Mouse (Mus musculus) midbrain, embryonic 14.5 days (tissue): ENCODE measurements around the gene Cxcr1. TPM values are rescaled to one million over a fixed set of nuclear protein-coding genes. Genes with fewer than 3 reads are reported as not detected.
A peak's percentile ranks its signal among the peaks of the same experiment; 100 is the strongest.

Experiments
- ATAC-seq: fragments of 200-750 bp; cut with Nextera tagmentation; 2 replicates; pipeline ENCODE4 v1.8.0; 2017; ENCODE audit warnings: moderate number of reproducible peaks, moderate library complexity; ENCODE audit not compliant: low FRiP score, low TSS enrichment
- DNase-seq: peaks from one replicate; pipeline ENCODE4 v3.0.0-alpha.2; 2015
- H3K27ac ChIP-seq: fragments of 300-500 bp; sonication (generic); replicated peaks from 2 replicates; pipeline ENCODE4 v1.5.1; 2014; ENCODE audit warnings: mild to moderate bottlenecking, low read depth, low read length, moderate library complexity
- H3K27me3 ChIP-seq: fragments of 300-500 bp; sonication (generic); 2 replicates; pipeline ENCODE4 v1.6.1; 2014; ENCODE audit warnings: low read length, control low read depth, mixed read lengths; ENCODE audit not compliant: control insufficient read depth, insufficient read depth
- H3K36me3 ChIP-seq: fragments of 300-500 bp; sonication (generic); 2 replicates; pipeline ENCODE4 v1.6.1; 2014; ENCODE audit warnings: low read length, control low read depth; ENCODE audit not compliant: control insufficient read depth, insufficient read depth
- H3K4me1 ChIP-seq: fragments of 300-500 bp; sonication (generic); 2 replicates; pipeline ENCODE4 v1.6.1; 2014; ENCODE audit warnings: mild to moderate bottlenecking, antibody characterized with exemption, low read length, control low read depth; ENCODE audit not compliant: control insufficient read depth, insufficient read depth
- H3K4me2 ChIP-seq: fragments of 300-500 bp; sonication (generic); 2 replicates; pipeline ENCODE4 v1.6.1; 2014; ENCODE audit warnings: mild to moderate bottlenecking, low read length, moderate library complexity
- H3K4me3 ChIP-seq: fragments of 300-500 bp; sonication (generic); replicated peaks from 2 replicates; pipeline ENCODE4 v1.5.1; 2014; ENCODE audit warnings: low read depth, low read length
- H3K9ac ChIP-seq: fragments of 300-500 bp; sonication (generic); replicated peaks from 2 replicates; pipeline ENCODE4 v1.6.1; 2014; ENCODE audit warnings: mild to moderate bottlenecking, low read length, moderate library complexity
- H3K9me3 ChIP-seq: fragments of 300-500 bp; sonication (generic); 2 replicates; pipeline ENCODE4 v1.6.1; 2016; ENCODE audit warnings: low read length, control low read depth, mixed read lengths; ENCODE audit not compliant: control insufficient read depth
- WGBS: fragments of 180-500 bp; shearing (Covaris S2); extraction: QIAGEN DNeasy Blood & Tissue Kit; methylation state at CpG from one replicate; pipeline ENCODE4 v1.1.7; 2014; 5-methylcytosine and 5-hydroxymethylcytosine counted together
- polyA plus RNA-seq: library from polyadenylated mRNA; unstranded; fragments of >200 nt; fragmentation: Nextera tagmentation; extraction: Ambion mirVana; gene quantifications from 2 replicates; pipeline ENCODE4 v1.2.1, GENCODE M21; 2014

Cxcr1 gene
- polyA plus RNA-seq, 1 experiment from 2014 or later = not detected

- ATAC-seq = no peak
- DNase-seq = no peak
- Histone ChIP-seq H3K4me3 (no peak overlapping the region), H3K9ac (no peak overlapping the region), H3K27ac (no peak overlapping the region), H3K36me3 (no peaks in the 10 kb centered on the region), H3K9me3 (no peaks in the 10 kb centered on the region), H3K27me3 (peaks cover 9% of the 10 kb centered on the region; the same call in 1 of the 2 replicates), H3K4me1 (no peaks in the 10 kb centered on the region), H3K4me2 (no peak overlapping the region)
- WGBS = 63% methylated on average over 5 of the region's 5 CpGs
These were observed 9.0 kb upstream of the Cxcr1 start for GRCm38 (mm10) chr1:74203457-74203856.

- Histone ChIP-seq H3K27me3 (peaks cover 9% of the 10 kb centered on the region; the same call in 1 of the 2 replicates), H3K27ac (no peak overlapping the region), H3K4me3 (no peak overlapping the region), H3K9me3 (no peaks in the 10 kb centered on the region), H3K36me3 (no peaks in the 10 kb centered on the region), H3K4me1 (no peaks in the 10 kb centered on the region), H3K4me2 (no peak overlapping the region), H3K9ac (no peak overlapping the region)
- ATAC-seq (no peak), DNase-seq (no peak)
- WGBS = 86% methylated on average over 7 of the region's 7 CpGs
These were observed 6.8 kb upstream of the Cxcr1 start for GRCm38 (mm10) chr1:74201048-74201844.

- ATAC-seq (no peak), DNase-seq (peak; percentile 31)
- Histone ChIP-seq H3K27ac (no peak overlapping the region), H3K4me3 (no peak overlapping the region), H3K36me3 (no peaks in the 10 kb centered on the region), H3K27me3 (peaks cover 9% of the 10 kb centered on the region; the same call in 1 of the 2 replicates), H3K4me1 (no peaks in the 10 kb centered on the region), H3K9ac (no peak overlapping the region), H3K9me3 (no peaks in the 10 kb centered on the region), H3K4me2 (no peak overlapping the region)
- WGBS = 82% methylated on average over 8 of the region's 8 CpGs
These were observed 4.6 kb upstream of the Cxcr1 start for GRCm38 (mm10) chr1:74199046-74199445.

GRCm38 (mm10) chr1:74197726-74198470 is 3.5 kb upstream of the Cxcr1 start:
- DNase-seq = no peak
- Histone ChIP-seq H3K4me3 (no peak overlapping the region), H3K4me2 (no peak overlapping the region), H3K27me3 (peaks cover 9% of the 10 kb centered on the region; the same call in 1 of the 2 replicates), H3K4me1 (no peaks in the 10 kb centered on the region), H3K9me3 (no peaks in the 10 kb centered on the region), H3K9ac (no peak overlapping the region), H3K36me3 (no peaks in the 10 kb centered on the region), H3K27ac (no peak overlapping the region)
- 85% methylated on average over 12 of the region's 12 CpGs for WGBS
- no peak for ATAC-seq

- Histone ChIP-seq H3K9ac (no peak overlapping the region), H3K4me3 (no peak overlapping the region), H3K9me3 (no peaks in the 10 kb centered on the region), H3K4me2 (no peak overlapping the region), H3K27me3 (peaks cover 3% of the 10 kb centered on the region; the same call in 1 of the 2 replicates), H3K4me1 (no peaks in the 10 kb centered on the region), H3K36me3 (no peaks in the 10 kb centered on the region), H3K27ac (no peak overlapping the region)
- DNase-seq (no peak), ATAC-seq (no peak)
- 81% methylated on average over 17 of the region's 17 CpGs for WGBS
These were observed 2.4 kb upstream of the Cxcr1 start for GRCm38 (mm10) chr1:74196621-74197419.

- Histone ChIP-seq H3K27ac (no peak overlapping the region), H3K27me3 (peaks cover 3% of the 10 kb centered on the region; the same call in 1 of the 2 replicates)
- peak; percentile 39 for DNase-seq
These were observed 1.5 kb upstream of the Cxcr1 start for GRCm38 (mm10) chr1:74195961-74196360.

GRCm38 (mm10) chr1:74192711-74193110 is 1.7 kb downstream of the Cxcr1 start:
- Histone ChIP-seq H3K9ac (no peak overlapping the region), H3K36me3 (no peaks in the 10 kb centered on the region), H3K27me3 (no peaks in the 10 kb centered on the region), H3K4me2 (no peak overlapping the region), H3K27ac (no peak overlapping the region), H3K4me3 (no peak overlapping the region), H3K9me3 (no peaks in the 10 kb centered on the region), H3K4me1 (no peaks in the 10 kb centered on the region)
- ATAC-seq (no peak), DNase-seq (no peak)
- 89% methylated on average over 2 of the region's 2 CpGs for WGBS

More at GRCm38 (mm10) chr1:74195961-74196360, 1.5 kb upstream of the Cxcr1 start:
- Histone ChIP-seq H3K4me3 (no peak overlapping the region), H3K9ac (no peak overlapping the region), H3K4me2 (no peak overlapping the region), H3K4me1 (no peaks in the 10 kb centered on the region), H3K9me3 (no peaks in the 10 kb centered on the region), H3K36me3 (no peaks in the 10 kb centered on the region)
- ATAC-seq = no peak
- WGBS = 54% methylated on average over 7 of the region's 7 CpGs

GRCm38 (mm10) chr1:74190471-74190870 is 4.0 kb downstream of the Cxcr1 start:
- WGBS = 93% methylated on average over 7 of the region's 7 CpGs
- H3K27ac ChIP-seq = no peak overlapping the region
- H3K4me2 ChIP-seq = no peak overlapping the region
- ATAC-seq (no peak), DNase-seq (no peak)
- H3K36me3 ChIP-seq = no peaks in the 10 kb centered on the region
- H3K9me3 ChIP-seq = no peaks in the 10 kb centered on the region
- no peak overlapping the region for H3K4me3 ChIP-seq
- no peaks in the 10 kb centered on the region for H3K4me1 ChIP-seq
- H3K27me3 ChIP-seq = no peaks in the 10 kb centered on the region
- no peak overlapping the region for H3K9ac ChIP-seq
